Mouse (Mus musculus): ENCODE results near the gene Tuba3a.
"Not testable (repeated sequence)": the region's sequence is repeated elsewhere in the genome, so short reads cannot be mapped to it uniquely, and the experiment has no call there.

The Tuba3a gene

GRCm38 (mm10) chr6:125307091-125307490 is 21.2 kb upstream of the Tuba3a start:
- no peak for DNase-seq (ENCODE audit: low read depth, low spot score)

DNA sequence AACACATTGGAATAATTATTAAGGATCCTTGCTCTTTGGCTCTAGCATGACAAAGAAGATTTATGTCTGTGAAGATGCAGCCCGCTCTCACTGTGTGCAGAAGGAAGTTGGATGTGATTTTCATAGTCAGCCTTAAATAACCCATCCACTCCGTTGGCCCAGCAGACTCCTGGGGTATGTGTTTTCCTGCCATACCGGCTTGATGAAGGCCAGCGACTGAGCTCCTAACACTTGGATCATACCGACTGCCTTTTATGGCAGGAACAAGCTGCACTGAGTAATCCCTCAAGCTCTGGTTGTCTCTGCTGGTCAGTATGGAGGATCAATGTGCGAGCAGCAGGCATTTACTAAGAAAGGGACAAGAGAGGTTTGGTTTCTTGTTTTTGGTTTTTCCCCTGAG is 19.6 kb upstream of the Tuba3a start:
- DNase-seq (ENCODE audit: low read depth, low spot score), result no peak

- not testable (repeated sequence) for DNase-seq (ENCODE audit: low read depth, low spot score)
These were observed 18.6 kb upstream of the Tuba3a start for GRCm38 (mm10) chr6:125304408-125304807.

- no peak for DNase-seq (ENCODE audit: low read depth, low spot score)
These were observed 17.4 kb upstream of the Tuba3a start for GRCm38 (mm10) chr6:125303242-125303641.

DNA sequence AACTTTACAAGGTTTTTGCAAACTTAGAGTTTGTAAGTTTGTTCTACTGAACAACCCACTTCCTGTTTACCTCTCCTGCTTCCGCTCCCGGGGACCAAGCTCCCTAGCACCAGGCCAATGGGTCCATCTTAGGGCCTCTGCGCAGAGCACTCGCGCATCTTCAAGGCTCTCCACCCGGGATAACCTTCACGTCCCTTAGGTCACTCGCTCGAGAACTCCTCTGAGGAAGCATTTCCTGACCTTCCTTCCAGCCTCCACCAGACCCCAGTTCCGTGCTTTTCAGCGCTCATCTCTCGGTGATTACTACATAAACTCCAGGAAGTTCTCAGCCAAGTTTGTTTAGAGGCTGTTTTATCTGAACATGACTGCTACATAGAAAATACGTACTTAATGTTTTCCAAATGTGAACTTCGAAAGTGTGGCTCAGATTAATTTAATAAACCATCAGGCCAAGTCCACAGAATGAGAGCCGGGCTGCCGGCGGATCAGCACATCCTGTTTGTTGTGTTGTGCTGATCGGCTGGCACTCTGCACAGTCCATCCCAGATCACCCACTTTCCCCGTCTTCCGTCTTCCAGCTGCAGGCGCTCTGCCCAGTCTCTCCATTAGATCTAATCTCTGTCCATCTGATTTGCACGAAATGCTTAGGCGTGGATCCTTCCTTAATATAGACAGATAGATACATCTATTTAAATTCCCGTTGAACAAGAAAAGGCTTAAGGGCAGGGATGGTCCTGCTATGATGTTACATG is 16.6 kb upstream of the Tuba3a start:
- no peak for DNase-seq (ENCODE audit: low read depth, low spot score)

DNA sequence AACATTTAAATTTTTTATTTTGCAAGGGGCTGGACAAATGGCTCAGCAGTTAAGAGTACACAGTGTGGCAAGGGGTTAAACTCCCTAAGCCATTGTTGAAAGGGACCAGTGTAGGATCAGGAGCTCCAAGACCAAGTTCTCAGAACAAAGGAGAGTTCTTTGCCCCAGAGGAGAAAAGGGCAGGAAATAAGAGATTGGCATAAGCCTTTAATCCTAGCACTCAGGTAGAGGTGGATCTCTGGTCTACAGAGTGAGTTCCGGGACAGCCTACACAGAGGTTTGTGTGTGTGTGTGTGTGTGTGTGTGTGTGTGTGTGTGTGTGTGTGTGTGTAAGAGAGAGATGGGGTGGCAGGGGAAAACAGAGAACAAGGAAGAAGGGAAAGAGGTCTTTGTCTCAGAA is 15.1 kb upstream of the Tuba3a start:
- no peak for DNase-seq (ENCODE audit: low read depth, low spot score)

DNA sequence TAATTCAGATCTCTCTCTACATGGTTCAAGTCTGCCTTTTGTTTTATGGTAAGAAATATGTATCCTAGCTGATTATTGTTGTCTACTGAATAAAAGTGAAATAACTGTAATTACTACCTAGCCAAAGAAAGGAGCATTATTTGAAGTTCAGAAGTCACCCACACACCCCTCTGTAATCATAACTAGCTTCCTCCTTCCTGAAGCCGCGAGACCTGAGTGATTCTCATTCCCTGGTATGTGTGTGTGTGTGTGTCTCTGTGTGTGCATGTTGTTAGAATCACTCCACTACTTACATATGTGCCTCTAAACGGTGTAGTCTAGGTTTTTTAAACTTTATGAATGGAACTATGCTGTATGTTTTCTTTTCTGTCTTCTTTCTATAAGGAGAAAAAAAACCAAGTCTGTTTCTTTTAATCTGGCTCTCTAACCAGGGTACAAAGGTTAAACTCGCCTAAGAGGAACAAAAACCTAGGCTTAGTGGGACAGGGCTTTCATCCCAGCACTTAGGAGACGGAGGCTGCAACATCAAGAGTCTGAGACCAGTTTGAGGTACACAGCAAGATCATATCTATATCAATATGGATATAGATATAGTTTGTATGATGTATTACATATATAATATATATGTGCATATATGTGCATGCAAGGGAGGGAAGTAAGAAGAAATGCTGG is 11.4 kb upstream of the Tuba3a start:
- DNase-seq (ENCODE audit: low read depth, low spot score), result no peak

GRCm38 (mm10) chr6:125294049-125294448 is 8.2 kb upstream of the Tuba3a start:
- no peak for DNase-seq (ENCODE audit: low read depth, low spot score)

- DNase-seq (ENCODE audit: low read depth, low spot score), result no peak
These were observed 6.4 kb upstream of the Tuba3a start for GRCm38 (mm10) chr6:125292256-125292655.

GRCm38 (mm10) chr6:125291329-125291728 is 5.5 kb upstream of the Tuba3a start:
- no peak for DNase-seq (ENCODE audit: low read depth, low spot score)

GRCm38 (mm10) chr6:125288730-125289129 is 2.9 kb upstream of the Tuba3a start:
- no peak for DNase-seq (ENCODE audit: low read depth, low spot score)

DNA sequence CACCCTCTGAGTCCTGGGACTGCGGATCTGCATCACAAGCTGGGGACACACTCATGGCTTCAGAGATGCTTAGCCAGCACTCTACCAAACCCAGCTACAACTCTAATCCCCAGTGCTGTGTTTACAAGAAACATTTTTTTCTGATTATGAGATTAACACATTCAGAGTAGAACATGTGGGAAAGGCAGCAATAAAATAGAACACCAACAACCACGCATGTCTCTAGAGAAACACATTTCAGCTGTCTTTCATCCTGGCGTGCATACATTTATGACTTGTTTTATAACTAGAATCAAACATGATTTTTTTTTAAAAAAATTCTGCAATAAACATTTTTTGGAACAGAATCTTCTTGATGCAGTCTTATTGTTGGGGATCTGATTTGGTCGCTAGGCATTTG is 1.1 kb upstream of the Tuba3a start:
- no peak for DNase-seq (ENCODE audit: low read depth, low spot score)

- no peak for DNase-seq (ENCODE audit: low read depth, low spot score)
These were observed 1.1 kb downstream of the Tuba3a start for GRCm38 (mm10) chr6:125284751-125285150.

DNA sequence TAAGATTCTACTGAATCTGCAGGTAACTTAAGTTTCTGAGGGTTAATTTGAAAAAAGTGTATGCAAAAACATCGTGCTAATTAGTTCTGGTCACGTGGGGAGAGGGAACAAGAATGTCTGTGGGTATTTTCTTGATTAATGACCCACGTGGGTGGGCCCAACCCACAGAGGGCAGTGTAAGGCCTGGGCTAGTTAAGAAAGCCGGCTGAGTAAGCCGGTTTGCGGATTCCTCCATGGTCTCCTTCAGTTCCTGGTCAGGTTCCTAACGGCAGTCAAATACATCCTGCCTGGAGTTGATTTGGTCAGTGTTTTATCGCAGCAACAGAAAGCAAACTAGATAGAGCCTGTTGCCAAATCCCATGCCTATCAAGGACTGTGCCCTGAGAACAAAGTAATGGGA is 1.6 kb downstream of the Tuba3a start:
- DNase-seq (ENCODE audit: low read depth, low spot score), result no peak

DNA sequence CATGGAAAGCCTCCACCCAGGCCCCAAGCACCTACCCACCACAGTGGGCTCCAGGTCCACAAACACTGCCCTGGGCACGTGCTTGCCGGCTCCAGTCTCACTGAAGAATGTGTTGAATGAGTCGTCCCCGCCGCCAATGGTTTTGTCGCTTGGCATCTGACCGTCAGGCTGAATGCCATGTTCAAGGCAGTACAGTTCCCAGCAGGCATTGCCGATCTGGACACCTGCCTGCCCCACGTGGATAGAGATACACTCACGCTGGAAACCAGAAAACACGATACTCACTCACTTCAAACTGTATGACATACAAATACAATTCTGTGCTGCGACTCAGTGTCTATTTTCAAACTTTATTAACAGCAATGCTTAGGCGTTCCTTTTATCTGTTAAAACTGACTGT is 3.1 kb downstream of the Tuba3a start:
- not testable (repeated sequence) for DNase-seq (ENCODE audit: low read depth, low spot score)

DNA sequence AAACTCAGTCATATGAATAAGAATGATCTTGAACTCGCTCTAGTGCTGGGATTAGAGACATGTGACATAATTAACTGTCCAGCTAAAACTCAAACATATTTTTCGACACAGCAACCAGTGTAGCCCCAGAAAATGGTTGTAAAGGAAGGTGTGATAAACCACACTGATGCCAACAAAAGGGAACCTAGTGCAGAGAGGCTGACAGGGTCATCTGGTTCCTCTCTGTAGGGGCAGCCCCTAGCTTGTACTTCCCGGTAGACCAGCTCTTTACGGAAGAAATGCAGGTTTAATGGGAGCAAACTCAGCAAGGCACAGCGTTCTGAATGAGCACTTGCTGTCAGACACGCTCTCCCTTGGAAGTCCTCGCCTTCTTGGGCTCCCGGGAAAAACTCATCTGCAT is 6.1 kb downstream of the Tuba3a start:
- no peak for DNase-seq (ENCODE audit: low read depth, low spot score)

DNA sequence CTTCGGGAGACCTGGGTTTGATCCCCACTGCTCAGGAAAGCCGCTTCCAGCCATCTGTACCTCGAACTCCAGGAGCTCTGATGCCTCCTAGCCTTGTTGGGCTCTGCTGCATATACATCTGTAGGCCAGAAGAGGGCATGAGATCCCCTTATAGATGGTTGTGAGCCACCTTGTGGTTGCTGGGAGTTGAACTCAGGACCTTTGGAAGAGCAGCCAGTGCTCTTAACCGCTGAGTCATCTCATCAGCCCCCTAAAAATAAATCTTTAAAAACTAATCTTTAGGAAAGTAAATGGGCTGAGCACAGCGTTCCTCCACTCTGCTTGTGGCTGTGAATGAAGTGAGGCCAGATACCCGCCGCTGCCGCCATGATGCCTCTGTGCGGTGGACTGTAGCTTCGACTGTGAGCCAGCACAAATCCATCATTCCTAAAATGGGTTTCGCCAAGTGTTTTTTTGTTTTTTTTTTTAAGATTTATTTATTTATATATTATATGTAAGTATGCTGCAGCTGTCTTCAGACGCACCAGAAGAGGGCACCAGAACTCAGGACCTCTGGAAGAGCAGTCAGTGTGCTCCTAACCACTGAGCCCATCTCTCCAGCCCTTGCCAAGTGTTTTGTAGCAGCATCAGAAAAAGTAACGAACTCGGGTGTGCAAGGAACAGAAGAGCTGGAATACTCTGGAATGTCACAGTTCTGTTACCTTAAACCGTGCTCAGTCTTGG is 10.8 kb downstream of the Tuba3a start:
- DNase-seq (ENCODE audit: low read depth, low spot score), result peak; percentile 35

DNA sequence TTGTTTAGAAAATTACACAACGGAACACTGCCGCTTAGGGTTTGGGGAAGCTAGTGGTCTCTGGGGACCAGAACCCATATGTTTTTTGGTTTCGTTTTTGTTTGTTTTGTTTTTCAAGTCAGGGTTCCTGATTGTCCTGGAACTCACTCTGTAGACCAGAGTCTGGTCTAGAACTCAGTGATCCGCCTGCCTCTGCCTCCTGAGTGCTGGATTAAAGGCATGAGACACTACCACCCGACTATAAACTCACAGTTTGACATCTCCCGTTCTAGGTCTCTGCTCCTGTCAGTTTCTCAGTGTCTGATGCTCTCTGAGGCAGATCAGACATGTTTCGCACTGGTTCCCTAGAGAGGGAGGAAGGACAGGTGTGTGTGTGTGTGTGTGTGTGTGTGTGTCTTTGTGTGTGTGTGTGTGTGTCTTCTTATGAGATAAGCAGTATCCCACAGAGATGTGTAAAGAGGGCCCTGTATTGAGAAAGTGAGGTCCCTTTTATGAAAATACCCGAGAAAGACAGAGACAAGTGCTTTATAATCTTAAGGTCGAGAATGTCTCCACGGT is 13.5 kb downstream of the Tuba3a start:
- DNase-seq (ENCODE audit: low read depth, low spot score), result no peak

DNA sequence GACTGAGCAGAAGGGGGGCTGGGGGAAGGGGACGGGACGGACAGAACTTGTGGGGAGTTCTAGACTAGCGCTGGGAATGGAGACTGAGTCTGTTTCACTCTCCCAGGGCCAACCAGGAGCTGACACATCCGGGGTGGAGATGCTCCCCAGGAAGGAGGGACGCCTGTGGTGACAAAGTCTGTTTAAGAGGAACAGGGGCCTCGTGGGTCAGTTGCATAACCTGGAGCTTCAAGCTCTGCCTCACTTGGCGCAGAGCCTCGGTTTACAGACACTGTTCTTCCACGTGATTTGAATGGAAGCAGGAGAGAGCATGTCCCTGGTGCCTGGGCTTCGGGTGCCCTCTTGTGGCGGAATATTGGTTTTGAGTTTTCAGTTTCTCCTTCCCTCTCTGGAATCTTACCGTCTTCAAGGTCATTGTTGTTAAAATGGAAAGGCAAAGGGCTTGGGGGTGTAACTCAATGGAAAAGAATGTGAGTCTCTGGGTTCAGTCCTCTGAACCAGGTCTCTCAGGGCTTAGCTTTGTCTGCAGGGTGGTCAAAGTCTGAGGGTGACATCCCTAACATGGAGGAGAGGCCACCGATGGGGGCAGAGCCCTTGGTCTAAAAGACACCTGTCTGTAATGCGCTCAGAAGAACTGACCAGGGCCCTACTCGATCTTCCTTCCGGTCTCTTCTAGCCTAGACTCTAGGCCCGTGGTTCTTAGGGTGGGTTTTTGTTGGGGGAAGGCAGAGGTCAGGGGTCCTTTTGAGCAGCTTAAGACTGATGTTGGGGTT is 14.2 kb downstream of the Tuba3a start:
- peak; percentile 99 for DNase-seq (ENCODE audit: low read depth, low spot score)

GRCm38 (mm10) chr6:125268799-125269198 is 17.0 kb downstream of the Tuba3a start:
- no peak for DNase-seq (ENCODE audit: low read depth, low spot score)

DNA sequence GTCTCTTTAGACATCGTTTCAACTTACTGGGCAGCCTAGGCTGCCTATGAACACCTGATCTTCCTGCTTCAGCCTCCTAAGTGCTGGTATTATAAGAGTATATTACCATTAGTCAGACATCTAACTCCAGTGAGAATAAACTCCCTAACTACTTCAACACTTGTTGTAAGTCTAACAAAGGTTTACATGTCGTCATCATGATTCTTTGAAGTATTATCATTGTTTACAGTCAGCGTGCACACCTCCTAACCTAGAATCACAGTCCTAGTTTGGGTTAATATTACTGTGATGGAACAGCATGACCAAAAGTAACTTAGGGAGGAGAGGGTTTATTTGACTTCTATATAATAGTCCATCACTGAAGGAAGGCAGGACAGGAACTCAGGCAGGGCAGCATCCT is 18.4 kb downstream of the Tuba3a start:
- DNase-seq (ENCODE audit: low read depth, low spot score), result no peak

GRCm38 (mm10) chr6:125266600-125266999 is 19.2 kb downstream of the Tuba3a start:
- DNase-seq (ENCODE audit: low read depth, low spot score), result not testable (repeated sequence)

Data from skeletal muscle tissue, adult 2 months (tissue).